Mouse (Mus musculus) limb, embryonic 14.5 days (tissue): ENCODE data around the gene Sox11. TPM values are rescaled to one million over a fixed set of nuclear protein-coding genes. Genes with fewer than 3 reads are reported as not detected.

ENCODE experiments used
- ATAC-seq: fragments of 200-750 bp; cut with Nextera tagmentation; 2 replicates; pipeline ENCODE4 v1.8.0; 2017; ENCODE audit warnings: low read depth, moderate number of reproducible peaks, moderate TSS enrichment; ENCODE audit not compliant: low FRiP score
- DNase-seq: peaks from one replicate; pipeline ENCODE4 v3.0.0-alpha.2; 2015; ENCODE audit warnings: low spot score
- H3K27ac ChIP-seq: fragments of 300-500 bp; sonication (generic); replicated peaks from 2 replicates; pipeline ENCODE4 v1.5.1; 2014; ENCODE audit warnings: low read depth, mild to moderate bottlenecking, low read length, moderate library complexity, mixed read lengths
- H3K27me3 ChIP-seq: fragments of 300-500 bp; sonication (generic); 2 replicates; pipeline ENCODE4 v1.6.1; 2014; ENCODE audit warnings: low read length, mixed read lengths; ENCODE audit not compliant: control insufficient read depth, insufficient read depth
- H3K36me3 ChIP-seq: fragments of 300-500 bp; sonication (generic); 2 replicates; pipeline ENCODE4 v1.6.1; 2014; ENCODE audit warnings: mild to moderate bottlenecking, low read length, moderate library complexity, mixed read lengths; ENCODE audit not compliant: control insufficient read depth, insufficient read depth
- H3K4me1 ChIP-seq: fragments of 300-500 bp; sonication (generic); 2 replicates; pipeline ENCODE4 v1.6.1; 2014; ENCODE audit warnings: antibody characterized with exemption, low read length, mixed read lengths; ENCODE audit not compliant: control insufficient read depth, insufficient read depth
- H3K4me2 ChIP-seq: fragments of 300-500 bp; sonication (generic); replicated peaks from 2 replicates; pipeline ENCODE4 v1.6.1; 2014; ENCODE audit warnings: low read depth, mild to moderate bottlenecking, low read length, moderate library complexity; ENCODE audit not compliant: severe bottlenecking
- H3K4me3 ChIP-seq: fragments of 300-500 bp; sonication (generic); replicated peaks from 2 replicates; pipeline ENCODE4 v1.5.1; 2014; ENCODE audit warnings: low read length
- H3K9ac ChIP-seq: fragments of 300-500 bp; sonication (generic); 2 replicates; pipeline ENCODE4 v1.6.1; 2014; ENCODE audit warnings: mild to moderate bottlenecking, low read depth, low read length, moderate library complexity; ENCODE audit not compliant: severe bottlenecking
- H3K9me3 ChIP-seq: fragments of 300-500 bp; sonication (generic); 2 replicates; pipeline ENCODE4 v1.6.1; 2016; ENCODE audit warnings: low read length; ENCODE audit not compliant: control insufficient read depth
- POLR2A ChIP-seq: fragments of 200-500 bp; IDR thresholded peaks from 2 replicates; pipeline ENCODE4 v1.8.0; 2012; ENCODE audit warnings: inconsistent platforms, mild to moderate bottlenecking, moderate library complexity, borderline replicate concordance; ENCODE audit not compliant: insufficient read depth, insufficient read length; ENCODE audit errors: extremely low read depth
- WGBS: fragments of 180-500 bp; shearing (Covaris S2); extraction: QIAGEN DNeasy Blood & Tissue Kit; methylation state at CpG from one replicate; pipeline ENCODE4 v1.1.7; 2014; 5-methylcytosine and 5-hydroxymethylcytosine counted together
- polyA plus RNA-seq, 2 experiments: library from polyadenylated mRNA; depleted of rRNA in 1 of 2; stranded (reverse) in 1 of 2; unstranded in 1 of 2; fragments of >200 nt; fragmentation: Nextera tagmentation in 1 of 2; extraction: Ambion mirVana in 1 of 2; gene quantifications; 2 replicates each; pipeline versions ENCODE4 v1.2.1 to v1.2.3; 2012 to 2014

The Sox11 gene
- polyA plus RNA-seq, 2 experiments: 35.1 to 102 TPM

- no peak for TF ChIP-seq POLR2A
- Histone ChIP-seq H3K9ac (no peak overlapping the region), H3K27me3 (no peaks in the 10 kb centered on the region), H3K4me1 (peaks cover 17% of the 10 kb centered on the region), H3K4me2 (no peak overlapping the region), H3K27ac (no peak overlapping the region), H3K4me3 (no peak overlapping the region), H3K9me3 (no peaks in the 10 kb centered on the region), H3K36me3 (no peaks in the 10 kb centered on the region)
- ATAC-seq (no peak), DNase-seq (no peak)
- 77% methylated on average over 8 of the region's 8 CpGs for WGBS
Measured at GRCm38 (mm10) chr12:27312985-27313384, 29.4 kb downstream of the Sox11 start.

- 16% methylated on average over 9 of the region's 9 CpGs for WGBS
- H3K36me3 ChIP-seq: no peaks in the 10 kb centered on the region
- ATAC-seq: no peak
- 0 out of 2 replicates have a peak overlapping the region, but pooled peaks have one; percentile 5 for H3K4me2 ChIP-seq
- H3K9ac ChIP-seq: no peak overlapping the region
- H3K4me1 ChIP-seq: peaks cover 17% of the 10 kb centered on the region
- H3K4me3 ChIP-seq: no peak overlapping the region
- H3K27ac ChIP-seq: no peak overlapping the region
- H3K27me3 ChIP-seq: no peaks in the 10 kb centered on the region
- no peak for DNase-seq
- no peaks in the 10 kb centered on the region for H3K9me3 ChIP-seq
- TF ChIP-seq POLR2A: no peak
Measured at GRCm38 (mm10) chr12:27311854-27312466, 30.4 kb downstream of the Sox11 start.

GRCm38 (mm10) chr12:27311316-27311832 lies 31.0 kb downstream of the Sox11 start:
- ATAC-seq: no peak
- Histone ChIP-seq H3K27ac (peak overlapping the region; percentile 9; the same call in 1 of the 2 replicates), H3K27me3 (no peaks in the 10 kb centered on the region), H3K4me2 (no peak overlapping the region), H3K36me3 (no peaks in the 10 kb centered on the region), H3K9ac (no peak overlapping the region), H3K9me3 (no peaks in the 10 kb centered on the region), H3K4me3 (no peak overlapping the region), H3K4me1 (peaks cover 17% of the 10 kb centered on the region)
- TF ChIP-seq POLR2A: no peak
- no peak for DNase-seq
- WGBS: 32% methylated on average over 5 of the region's 5 CpGs

GRCm38 (mm10) chr12:27310703-27311102 lies 31.7 kb downstream of the Sox11 start:
- Histone ChIP-seq H3K36me3 (no peaks in the 10 kb centered on the region), H3K9ac (no peak overlapping the region), H3K4me1 (peaks cover 17% of the 10 kb centered on the region), H3K9me3 (no peaks in the 10 kb centered on the region), H3K27me3 (no peaks in the 10 kb centered on the region), H3K4me2 (no peak overlapping the region), H3K27ac (no peak overlapping the region), H3K4me3 (no peak overlapping the region)
- ATAC-seq (no peak), DNase-seq (peak; percentile 17)
- 53% methylated on average over 13 of the region's 13 CpGs for WGBS
- no peak for TF ChIP-seq POLR2A

DNA sequence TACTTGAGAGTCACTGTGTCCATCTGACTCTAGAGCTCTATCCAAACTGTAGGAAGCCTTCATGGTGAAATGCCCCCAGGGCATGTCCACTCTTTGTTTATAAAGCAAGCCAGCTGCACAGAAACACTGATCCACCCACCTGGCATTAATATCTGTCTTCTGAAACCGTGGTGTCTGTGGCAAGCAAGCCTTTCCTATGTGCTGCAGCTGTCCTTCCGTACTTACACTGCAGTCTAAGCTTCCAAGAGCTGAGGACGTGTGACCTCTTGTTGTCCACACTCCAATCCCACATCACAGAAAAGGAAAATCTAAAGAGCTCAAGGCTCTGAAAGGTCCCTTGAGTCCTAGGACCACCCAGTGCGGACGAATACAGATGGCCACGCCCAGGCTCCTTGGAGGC lies 32.4 kb downstream of the Sox11 start:
- 66% methylated on average over 6 of the region's 6 CpGs for WGBS
- Histone ChIP-seq H3K4me1 (peaks cover 22% of the 10 kb centered on the region), H3K27me3 (no peaks in the 10 kb centered on the region), H3K27ac (no peak overlapping the region), H3K9ac (no peak overlapping the region), H3K36me3 (no peaks in the 10 kb centered on the region), H3K4me3 (no peak overlapping the region), H3K9me3 (no peaks in the 10 kb centered on the region), H3K4me2 (no peak overlapping the region)
- ATAC-seq (no peak), DNase-seq (no peak)
- TF ChIP-seq POLR2A: no peak
